Mouse (Mus musculus): ENCODE results near the gene Scn3b. TPM values are rescaled to one million over a fixed set of nuclear protein-coding genes. Genes with fewer than 3 reads are reported as not detected.

Scn3b gene
- polyA plus RNA-seq, 1 experiment from 2014 or later = 4.4 TPM

GRCm38 (mm10) chr9:40331411-40332286 is 62.6 kb downstream of the Scn3b start:
- no peak overlapping the region for H3K27ac ChIP-seq (ENCODE audit: low read length)
- no peaks in the 10 kb centered on the region for H3K9me3 ChIP-seq (ENCODE audit: control insufficient read depth, low read length)
- H3K27me3 ChIP-seq (replicated peaks; ENCODE audit: control insufficient read depth, insufficient read depth, low read length) = no peaks in the 10 kb centered on the region
- H3K4me2 ChIP-seq (ENCODE audit: low read depth, low read length) = no peak overlapping the region
- H3K4me1 ChIP-seq (ENCODE audit: control insufficient read depth, insufficient read depth, low read length) = peaks cover 3% of the 10 kb centered on the region
- no peak overlapping the region for H3K4me3 ChIP-seq (ENCODE audit: low read length)
- WGBS = 85% methylated on average over 15 of the region's 15 CpGs
- H3K9ac ChIP-seq (ENCODE audit: low read depth, low read length) = no peak overlapping the region
- no peaks in the 10 kb centered on the region for H3K36me3 ChIP-seq (ENCODE audit: control insufficient read depth, insufficient read depth, low read length)
- ATAC-seq = 0 out of 2 replicates have a peak, but pooled peaks have one; percentile 6

GRCm38 (mm10) chr9:40332326-40332725 is 63.3 kb downstream of the Scn3b start:
- Histone ChIP-seq H3K9ac (ENCODE audit: low read depth, low read length) (no peak overlapping the region), H3K4me1 (ENCODE audit: control insufficient read depth, insufficient read depth, low read length) (no peaks in the 10 kb centered on the region; the same call in 1 of the 2 replicates), H3K9me3 (ENCODE audit: control insufficient read depth, low read length) (no peaks in the 10 kb centered on the region), H3K4me3 (ENCODE audit: low read length) (no peak overlapping the region), H3K27ac (ENCODE audit: low read length) (no peak overlapping the region), H3K27me3 (replicated peaks; ENCODE audit: control insufficient read depth, insufficient read depth, low read length) (no peaks in the 10 kb centered on the region), H3K4me2 (ENCODE audit: low read depth, low read length) (no peak overlapping the region), H3K36me3 (ENCODE audit: control insufficient read depth, insufficient read depth, low read length) (no peaks in the 10 kb centered on the region)
- 81% methylated on average over 4 of the region's 4 CpGs for WGBS
- ATAC-seq = no peak

GRCm38 (mm10) chr9:40332731-40333648 is 64.0 kb downstream of the Scn3b start:
- 65% methylated on average over 31 of the region's 31 CpGs for WGBS
- Histone ChIP-seq H3K9me3 (ENCODE audit: control insufficient read depth, low read length) (no peaks in the 10 kb centered on the region), H3K4me1 (ENCODE audit: control insufficient read depth, insufficient read depth, low read length) (no peaks in the 10 kb centered on the region; the same call in 1 of the 2 replicates), H3K9ac (ENCODE audit: low read depth, low read length) (no peak overlapping the region), H3K27ac (ENCODE audit: low read length) (no peak overlapping the region), H3K4me2 (ENCODE audit: low read depth, low read length) (no peak overlapping the region), H3K4me3 (ENCODE audit: low read length) (no peak overlapping the region), H3K36me3 (ENCODE audit: control insufficient read depth, insufficient read depth, low read length) (no peaks in the 10 kb centered on the region), H3K27me3 (replicated peaks; ENCODE audit: control insufficient read depth, insufficient read depth, low read length) (no peaks in the 10 kb centered on the region)
- 0 out of 2 replicates have a peak, but pooled peaks have one; percentile 1 for ATAC-seq

GRCm38 (mm10) chr9:40333649-40334396 is 64.8 kb downstream of the Scn3b start:
- Histone ChIP-seq H3K36me3 (ENCODE audit: control insufficient read depth, insufficient read depth, low read length) (no peaks in the 10 kb centered on the region), H3K27me3 (replicated peaks; ENCODE audit: control insufficient read depth, insufficient read depth, low read length) (no peaks in the 10 kb centered on the region), H3K4me3 (ENCODE audit: low read length) (no peak overlapping the region), H3K4me2 (ENCODE audit: low read depth, low read length) (no peak overlapping the region), H3K4me1 (ENCODE audit: control insufficient read depth, insufficient read depth, low read length) (no peaks in the 10 kb centered on the region; the same call in 1 of the 2 replicates), H3K27ac (ENCODE audit: low read length) (no peak overlapping the region), H3K9ac (ENCODE audit: low read depth, low read length) (no peak overlapping the region), H3K9me3 (ENCODE audit: control insufficient read depth, low read length) (no peaks in the 10 kb centered on the region)
- no peak for ATAC-seq
- 55% methylated on average over 9 of the region's 9 CpGs for WGBS

GRCm38 (mm10) chr9:40334617-40335016 is 65.6 kb downstream of the Scn3b start:
- H3K4me3 ChIP-seq (ENCODE audit: low read length) = no peak overlapping the region
- H3K9ac ChIP-seq (ENCODE audit: low read depth, low read length) = no peak overlapping the region
- 83% methylated on average over 2 of the region's 2 CpGs for WGBS
- no peaks in the 10 kb centered on the region for H3K27me3 ChIP-seq (replicated peaks; ENCODE audit: control insufficient read depth, insufficient read depth, low read length)
- H3K36me3 ChIP-seq (ENCODE audit: control insufficient read depth, insufficient read depth, low read length) = no peaks in the 10 kb centered on the region
- H3K9me3 ChIP-seq (ENCODE audit: control insufficient read depth, low read length) = no peaks in the 10 kb centered on the region
- ATAC-seq = no peak
- no peak overlapping the region for H3K4me2 ChIP-seq (ENCODE audit: low read depth, low read length)
- no peak overlapping the region for H3K27ac ChIP-seq (ENCODE audit: low read length)
- H3K4me1 ChIP-seq (ENCODE audit: control insufficient read depth, insufficient read depth, low read length) = no peaks in the 10 kb centered on the region; the same call in 1 of the 2 replicates

GRCm38 (mm10) chr9:40336701-40337100 is 67.7 kb downstream of the Scn3b start:
- WGBS = 76% methylated on average over 5 of the region's 5 CpGs
- Histone ChIP-seq H3K9me3 (ENCODE audit: control insufficient read depth, low read length) (no peaks in the 10 kb centered on the region), H3K4me1 (ENCODE audit: control insufficient read depth, insufficient read depth, low read length) (no peaks in the 10 kb centered on the region; the same call in 1 of the 2 replicates), H3K27me3 (replicated peaks; ENCODE audit: control insufficient read depth, insufficient read depth, low read length) (no peaks in the 10 kb centered on the region), H3K4me2 (ENCODE audit: low read depth, low read length) (no peak overlapping the region), H3K9ac (ENCODE audit: low read depth, low read length) (no peak overlapping the region), H3K4me3 (ENCODE audit: low read length) (no peak overlapping the region), H3K27ac (ENCODE audit: low read length) (no peak overlapping the region), H3K36me3 (ENCODE audit: control insufficient read depth, insufficient read depth, low read length) (no peaks in the 10 kb centered on the region)
- no peak for ATAC-seq

GRCm38 (mm10) chr9:40337131-40337820 is 68.3 kb downstream of the Scn3b start:
- Histone ChIP-seq H3K27ac (ENCODE audit: low read length) (no peak overlapping the region), H3K27me3 (replicated peaks; ENCODE audit: control insufficient read depth, insufficient read depth, low read length) (no peaks in the 10 kb centered on the region), H3K4me2 (ENCODE audit: low read depth, low read length) (no peak overlapping the region), H3K4me1 (ENCODE audit: control insufficient read depth, insufficient read depth, low read length) (no peaks in the 10 kb centered on the region; the same call in 1 of the 2 replicates), H3K36me3 (ENCODE audit: control insufficient read depth, insufficient read depth, low read length) (no peaks in the 10 kb centered on the region), H3K9ac (ENCODE audit: low read depth, low read length) (no peak overlapping the region), H3K4me3 (ENCODE audit: low read length) (no peak overlapping the region), H3K9me3 (ENCODE audit: control insufficient read depth, low read length) (no peaks in the 10 kb centered on the region)
- 78% methylated on average over 4 of the region's 4 CpGs for WGBS
- ATAC-seq = no peak

GRCm38 (mm10) chr9:40339578-40339977 is 70.6 kb downstream of the Scn3b start:
- Histone ChIP-seq H3K4me1 (ENCODE audit: control insufficient read depth, insufficient read depth, low read length) (no peaks in the 10 kb centered on the region), H3K4me3 (ENCODE audit: low read length) (no peak overlapping the region), H3K27ac (ENCODE audit: low read length) (no peak overlapping the region), H3K9ac (ENCODE audit: low read depth, low read length) (no peak overlapping the region), H3K9me3 (ENCODE audit: control insufficient read depth, low read length) (no peaks in the 10 kb centered on the region), H3K27me3 (replicated peaks; ENCODE audit: control insufficient read depth, insufficient read depth, low read length) (no peaks in the 10 kb centered on the region), H3K36me3 (ENCODE audit: control insufficient read depth, insufficient read depth, low read length) (no peaks in the 10 kb centered on the region), H3K4me2 (ENCODE audit: low read depth, low read length) (no peak overlapping the region)
- 49% methylated on average over 9 of the region's 9 CpGs for WGBS
- ATAC-seq = no peak
